Mouse (Mus musculus): ENCODE measurements at regions not wholly inside any gene's neighbourhood (a gene's known extent, or its start where the extent isn't known, plus 50 kb on each side); places are given as distances from the start of the nearest gene placed in this dataset.
A peak's percentile ranks its signal among the peaks of the same experiment; 100 is the strongest.

DNA sequence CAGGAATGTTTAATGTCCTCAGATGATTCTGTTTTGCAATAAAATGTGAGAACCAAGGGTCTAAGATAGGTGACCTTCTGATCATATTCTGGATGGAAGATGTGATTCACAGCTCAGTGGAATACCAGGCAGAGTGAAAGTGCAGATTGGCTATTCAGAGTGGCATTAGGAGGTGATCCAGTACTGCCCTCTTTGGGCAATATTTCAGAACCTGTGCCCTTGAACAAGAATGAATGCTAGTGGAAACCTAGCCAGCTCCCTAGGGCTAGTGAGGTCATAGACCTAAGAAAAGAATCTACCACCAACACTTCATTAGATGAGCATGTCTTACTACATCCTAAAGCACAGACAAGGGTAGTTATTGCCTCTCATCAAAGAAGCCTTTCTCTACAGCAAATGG, 372.7 kb upstream of the Trib2 start:
- DNase-seq (ENCODE audit: low spot score) = peak; percentile 59

DNA sequence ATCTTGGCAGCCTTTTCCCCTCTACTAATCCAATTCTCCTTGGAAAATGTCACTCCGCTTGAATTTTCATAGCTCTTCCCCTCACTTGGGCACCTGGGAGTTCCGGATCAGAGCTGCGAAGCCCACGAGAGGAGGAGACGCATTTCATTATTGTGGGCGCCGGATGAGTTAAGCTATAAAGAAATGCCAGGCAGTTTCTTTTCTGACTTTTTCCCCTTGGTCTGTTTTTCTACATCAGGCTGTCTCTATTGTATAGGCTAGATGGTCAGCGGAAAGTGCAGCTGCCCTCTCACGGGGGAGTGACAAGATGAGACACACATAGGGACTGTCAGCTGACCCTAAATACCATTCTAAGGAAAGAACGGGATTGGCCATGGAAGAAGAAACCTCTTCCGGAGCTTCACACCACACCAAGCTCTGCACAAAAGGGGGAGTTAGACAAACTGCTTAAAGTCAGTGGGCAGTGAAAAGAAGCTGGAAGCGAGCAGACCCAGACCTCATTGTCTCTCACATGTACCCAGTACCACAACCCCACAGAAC, 369.3 kb upstream of the Trib2 start:
- no peak for DNase-seq (ENCODE audit: low spot score)

DNA sequence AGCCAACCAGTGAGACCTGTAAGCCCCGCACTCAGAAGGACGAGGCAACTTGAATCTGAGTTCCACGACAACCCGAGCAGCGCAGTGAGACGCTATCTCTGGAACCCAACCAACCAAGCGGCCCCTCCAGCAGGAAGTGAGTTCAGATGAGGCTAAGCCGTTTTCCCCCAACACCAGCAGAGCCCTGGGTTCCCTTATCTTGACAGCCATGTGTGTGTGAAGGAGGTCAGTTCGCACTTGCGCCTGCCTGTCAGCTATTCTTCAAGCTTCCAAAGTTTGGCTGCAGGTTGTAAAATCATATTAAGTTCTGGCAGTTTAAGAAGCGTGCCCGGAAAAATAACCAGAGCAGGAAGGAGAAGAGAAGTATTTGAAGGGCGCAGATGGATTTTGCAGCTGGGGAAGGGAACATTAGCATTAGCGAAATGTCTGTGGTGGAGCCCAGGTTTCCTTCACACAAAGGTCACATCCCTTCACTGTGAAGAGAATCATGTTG, 368.8 kb upstream of the Trib2 start:
- peak; percentile 64 for DNase-seq (ENCODE audit: low spot score)

DNA sequence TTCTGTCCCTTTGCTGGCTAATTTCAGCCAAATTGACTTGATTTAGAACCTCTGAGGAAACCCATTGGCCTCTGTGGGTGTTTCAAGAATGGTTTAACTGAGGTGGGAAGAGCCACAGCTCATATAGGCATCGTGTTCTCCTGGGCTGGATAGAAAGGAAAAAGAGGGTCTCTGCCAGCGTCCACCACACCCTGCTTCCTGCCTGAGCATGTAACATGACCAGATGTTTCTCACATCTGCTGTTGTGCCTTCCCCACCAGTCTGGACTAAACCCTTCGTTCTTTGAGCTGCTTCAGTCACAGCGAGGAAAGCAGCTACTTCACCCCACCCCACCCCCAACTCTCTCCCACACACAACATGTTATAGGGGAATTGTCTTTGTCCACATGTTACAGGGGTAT, 366.3 kb upstream of the Trib2 start:
- DNase-seq (ENCODE audit: low spot score) = no peak

DNA sequence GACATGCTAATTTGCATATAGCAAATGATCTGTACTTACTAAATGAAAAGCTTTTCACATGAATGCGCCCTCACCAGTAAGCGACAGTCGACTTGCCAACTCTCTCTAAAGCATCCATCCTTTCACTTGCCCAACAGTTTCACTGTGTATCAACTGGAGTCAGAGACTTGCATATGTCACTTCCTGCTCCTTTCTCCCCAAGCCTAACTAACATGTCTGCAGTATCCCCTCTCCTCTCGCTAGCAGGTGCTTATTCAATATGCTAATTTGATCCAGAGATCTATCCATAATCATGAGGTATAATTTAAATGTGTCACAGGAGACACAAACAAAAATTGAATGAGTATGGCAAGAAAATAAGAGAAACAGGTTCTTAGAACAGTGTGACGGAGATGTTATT, 364.9 kb upstream of the Trib2 start:
- no peak for DNase-seq (ENCODE audit: low spot score)

DNA sequence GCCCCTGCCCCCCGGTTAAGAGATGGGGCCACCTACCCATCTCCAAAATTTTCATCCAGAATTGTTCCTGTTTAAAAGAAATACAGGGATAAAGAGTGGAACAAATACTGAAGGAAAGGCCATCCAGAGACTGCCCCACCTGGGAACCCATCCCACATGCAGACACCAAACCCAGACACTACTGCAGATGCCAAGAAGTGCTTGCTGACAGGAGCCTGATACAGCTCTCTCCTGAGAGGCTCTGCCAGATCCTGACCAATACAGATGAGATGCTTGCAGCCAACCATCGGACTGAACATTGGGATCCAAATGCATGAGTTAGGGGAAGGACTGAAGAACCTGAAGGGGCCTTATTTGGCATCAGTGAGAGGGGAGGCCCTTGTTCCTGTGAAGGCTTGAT, 363.2 kb upstream of the Trib2 start:
- no peak for DNase-seq (ENCODE audit: low spot score)

DNA sequence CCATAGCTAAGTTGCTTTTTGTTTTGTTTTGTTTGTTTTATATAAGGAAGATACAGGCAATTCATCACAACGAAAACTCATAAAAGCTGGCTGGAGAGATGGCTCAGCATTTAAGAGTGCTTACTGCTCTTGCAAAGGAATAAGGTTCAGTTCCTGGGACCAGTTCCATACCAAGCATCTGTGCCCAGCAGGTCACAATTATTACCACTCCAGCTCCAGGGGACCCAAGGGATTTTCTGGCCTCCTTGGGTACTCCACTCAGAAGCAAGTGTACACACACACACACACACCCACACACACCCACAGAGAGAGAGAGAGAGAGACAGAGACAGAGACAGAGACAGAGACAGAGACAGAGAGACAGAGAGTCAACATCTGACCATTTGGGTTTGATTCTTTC, 359.6 kb upstream of the Trib2 start:
- no peak for DNase-seq (ENCODE audit: low spot score)

DNA sequence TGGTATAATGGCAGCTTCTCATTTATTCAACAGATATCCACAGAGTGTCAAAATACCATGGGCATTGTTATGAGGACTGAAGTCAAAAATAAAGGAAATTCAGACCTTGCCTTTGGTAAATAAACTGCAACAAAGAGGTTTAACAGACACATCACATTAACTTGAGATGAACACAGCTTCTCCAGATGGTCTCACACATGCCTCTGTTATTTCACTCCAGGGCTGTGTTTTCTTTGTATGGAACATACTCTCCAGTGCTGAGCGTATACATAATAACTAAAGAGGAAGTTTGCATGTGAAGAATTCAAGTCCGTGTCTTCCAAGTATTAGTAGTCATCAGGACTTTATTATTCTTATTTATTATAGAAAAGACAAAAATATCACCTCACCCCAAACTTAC, 355.5 kb upstream of the Trib2 start:
- DNase-seq (ENCODE audit: low spot score) = no peak

DNA sequence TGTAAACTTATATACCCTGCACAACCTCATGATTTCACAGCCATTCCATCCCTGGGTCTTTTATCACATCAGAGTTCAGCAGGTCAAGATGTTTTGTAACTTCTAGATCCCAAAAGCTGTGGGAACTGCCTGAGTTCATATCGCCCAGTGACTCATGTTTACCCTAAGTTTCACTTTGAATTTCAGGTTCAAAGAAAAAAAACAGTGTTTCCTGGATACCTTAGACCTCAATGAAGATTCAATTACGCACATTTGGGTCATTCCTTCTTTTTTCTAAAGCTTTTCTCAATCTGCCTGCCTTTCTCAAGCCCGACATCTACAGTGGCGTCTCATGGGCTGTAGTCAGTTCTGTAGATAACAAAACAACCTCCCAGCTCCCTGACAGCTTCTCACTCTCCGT, 354.9 kb upstream of the Trib2 start:
- DNase-seq (ENCODE audit: low spot score) = no peak

DNA sequence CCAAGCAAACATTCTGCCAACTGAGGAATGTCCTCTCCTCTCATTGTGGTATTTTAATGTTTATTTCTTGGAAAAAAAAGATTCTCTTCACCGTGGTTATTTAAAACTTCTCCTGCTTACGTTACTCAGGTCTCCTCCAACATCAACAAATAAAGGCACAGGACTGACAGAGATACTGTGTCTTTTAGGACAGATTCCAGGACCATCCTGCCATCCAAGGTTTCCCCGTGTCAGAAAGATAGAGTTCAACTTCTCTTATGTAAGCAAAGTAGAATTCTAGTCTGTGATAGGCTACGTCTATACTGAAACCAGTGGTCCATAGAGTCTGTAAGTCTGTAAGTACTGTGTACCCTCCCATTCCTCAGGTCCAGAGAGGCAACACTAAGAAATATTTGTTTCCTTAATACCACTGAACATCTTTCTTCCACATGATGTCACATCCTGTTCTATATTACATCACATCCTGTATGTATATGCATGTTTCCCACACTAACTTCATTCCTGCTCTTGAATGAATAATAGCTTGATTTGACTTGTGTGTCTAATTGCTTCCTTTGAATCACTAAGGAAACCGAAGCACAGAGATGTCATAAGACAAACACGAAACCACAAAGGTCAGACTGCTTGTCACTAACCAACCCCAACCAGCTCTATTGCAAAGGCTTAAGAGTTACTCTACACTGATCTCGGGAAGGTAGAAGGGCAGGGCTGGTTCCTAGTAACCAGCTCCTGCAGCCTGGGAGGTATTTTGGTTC, 353.2 kb upstream of the Trib2 start:
- no peak for DNase-seq (ENCODE audit: low spot score)

DNA sequence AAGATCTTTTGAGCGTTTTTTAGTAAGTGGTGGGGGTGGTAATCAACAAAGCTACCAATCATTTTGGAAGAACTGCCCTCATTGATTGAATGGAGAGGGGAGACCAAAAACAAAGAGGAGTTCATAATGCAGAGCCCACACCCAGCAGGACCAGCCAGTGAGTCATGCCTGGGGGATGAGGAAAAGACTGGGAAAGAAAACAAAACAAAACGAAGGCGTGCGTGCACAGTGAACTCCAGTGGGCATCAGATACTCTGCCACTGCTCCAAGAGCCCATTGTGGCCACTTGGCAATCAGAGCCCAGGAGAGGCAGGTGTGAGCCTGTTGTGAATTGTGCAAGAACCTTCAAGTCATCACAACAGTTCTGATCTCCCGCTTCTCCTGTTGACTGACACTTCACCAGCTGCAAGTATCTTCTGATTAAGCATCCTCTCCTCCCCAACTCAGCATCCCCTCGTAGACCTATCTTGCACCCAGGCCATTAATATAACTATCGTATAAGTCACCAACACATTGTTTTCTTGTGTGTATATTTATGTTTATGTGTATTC, 351.1 kb upstream of the Trib2 start:
- no peak for DNase-seq (ENCODE audit: low spot score)

DNA sequence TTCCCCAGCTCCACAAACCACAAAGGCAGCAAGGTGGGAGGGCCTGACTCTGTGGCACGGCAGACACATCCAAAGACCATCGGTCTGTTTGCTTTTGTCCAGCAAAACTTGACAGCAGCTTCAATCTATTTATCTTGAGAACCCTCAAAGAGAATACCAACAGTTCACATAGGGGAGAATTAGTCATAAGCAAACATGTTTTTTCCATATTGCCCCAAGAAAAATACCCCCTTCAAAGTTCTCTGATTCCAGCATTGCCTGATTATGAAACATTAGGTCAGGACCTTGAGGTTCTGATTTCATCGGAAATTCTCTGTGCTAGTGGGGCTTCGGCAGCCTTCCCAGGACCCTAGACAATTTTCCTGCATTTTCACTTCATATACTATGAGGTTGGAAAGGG, 348.4 kb upstream of the Trib2 start:
- no peak for DNase-seq (ENCODE audit: low spot score)

DNA sequence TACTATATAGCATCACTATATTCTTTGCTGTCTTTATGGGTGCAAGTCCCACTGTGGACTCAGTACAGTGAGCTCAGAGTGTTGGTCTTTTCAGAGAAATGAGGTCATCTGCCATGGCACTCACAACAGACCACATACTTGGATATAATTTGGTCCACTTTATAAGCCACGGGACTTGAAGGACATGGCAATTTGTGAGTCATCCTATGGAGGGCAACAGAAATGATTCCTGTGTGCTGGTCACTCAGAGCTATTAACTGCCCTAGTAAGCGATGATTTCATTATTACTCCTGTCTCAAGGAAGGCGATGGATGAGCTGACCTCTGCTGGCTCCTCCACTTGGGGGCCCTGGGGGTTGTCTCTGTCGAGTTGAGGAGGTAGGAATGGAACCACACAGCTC, 345.2 kb upstream of the Trib2 start:
- no peak for DNase-seq (ENCODE audit: low spot score)

DNA sequence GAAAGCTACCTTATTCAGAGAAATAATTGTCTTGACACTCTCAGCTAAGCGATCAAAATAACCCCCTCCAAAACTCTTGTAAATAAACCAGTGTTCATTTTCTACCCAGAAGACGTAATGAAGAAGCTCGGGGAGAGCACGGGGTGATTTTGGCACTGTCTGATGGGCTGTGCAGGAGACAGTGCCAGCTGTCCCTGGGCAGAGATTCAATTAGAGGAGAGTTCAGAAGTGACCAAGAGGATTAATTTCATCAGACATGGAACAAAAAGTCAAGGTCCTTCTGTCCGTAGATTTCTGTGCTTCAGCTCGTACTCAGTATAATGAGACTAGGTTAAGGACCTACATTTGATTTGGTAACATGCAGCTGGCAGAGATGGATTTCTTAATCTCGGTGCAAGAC, 341.2 kb upstream of the Trib2 start:
- peak; percentile 63 for DNase-seq (ENCODE audit: low spot score)

DNA sequence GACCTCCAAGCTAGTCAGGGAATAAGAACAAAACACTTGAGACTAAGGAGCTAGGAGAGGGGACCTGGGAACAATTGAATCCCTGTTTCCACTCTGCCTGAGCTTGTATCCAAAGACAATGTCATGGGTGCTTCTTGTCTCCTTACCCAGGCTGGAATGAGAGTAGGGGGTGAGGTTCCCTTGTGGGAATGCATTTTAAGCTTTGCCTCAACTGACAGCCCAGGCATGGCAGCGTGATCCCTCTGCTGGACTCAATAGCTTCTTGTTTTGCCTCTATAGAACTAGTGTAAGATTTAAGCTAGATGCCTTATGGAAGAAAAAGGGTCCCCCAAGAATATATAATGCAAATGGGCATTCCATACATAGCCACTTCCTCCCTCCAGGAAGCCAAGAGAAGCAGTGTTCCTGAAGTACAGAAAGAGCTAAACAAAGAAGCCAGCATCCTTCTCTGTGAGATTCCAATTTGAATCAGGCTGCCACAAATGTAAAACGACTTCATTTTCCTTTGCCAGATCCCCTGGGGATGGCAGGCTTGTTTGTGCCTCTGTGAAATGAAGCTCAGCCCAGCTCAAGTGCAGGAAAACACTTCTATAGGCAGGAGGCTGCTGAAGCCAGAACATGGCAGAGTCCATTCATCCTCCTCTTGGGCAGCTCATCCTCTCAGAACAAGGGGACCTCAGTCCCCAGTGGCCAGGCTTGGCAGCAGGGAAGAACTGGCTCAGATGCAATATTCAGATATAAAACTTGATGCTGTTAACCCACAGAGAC, 339.3 kb upstream of the Trib2 start:
- no peak for DNase-seq (ENCODE audit: low spot score)

DNA sequence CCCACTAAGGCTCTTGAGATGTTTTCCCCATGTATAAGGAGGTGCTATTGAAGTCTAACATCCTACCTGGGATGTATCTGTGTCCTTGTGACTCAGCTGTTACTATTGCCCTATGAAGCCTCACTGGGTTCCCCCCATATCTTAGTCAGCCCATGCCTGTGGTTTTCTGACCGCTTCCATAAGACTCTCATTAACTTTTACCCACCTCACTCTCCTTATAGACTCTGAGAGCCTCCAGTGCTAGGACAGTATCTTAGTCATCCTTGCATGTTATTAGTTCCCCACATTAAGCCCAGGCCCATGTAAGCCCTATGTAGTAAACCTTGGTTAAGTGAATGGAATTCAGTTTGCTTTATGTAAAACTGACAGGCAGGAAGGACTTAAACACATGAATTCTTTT, 337.5 kb upstream of the Trib2 start:
- DNase-seq (ENCODE audit: low spot score) = no peak

DNA sequence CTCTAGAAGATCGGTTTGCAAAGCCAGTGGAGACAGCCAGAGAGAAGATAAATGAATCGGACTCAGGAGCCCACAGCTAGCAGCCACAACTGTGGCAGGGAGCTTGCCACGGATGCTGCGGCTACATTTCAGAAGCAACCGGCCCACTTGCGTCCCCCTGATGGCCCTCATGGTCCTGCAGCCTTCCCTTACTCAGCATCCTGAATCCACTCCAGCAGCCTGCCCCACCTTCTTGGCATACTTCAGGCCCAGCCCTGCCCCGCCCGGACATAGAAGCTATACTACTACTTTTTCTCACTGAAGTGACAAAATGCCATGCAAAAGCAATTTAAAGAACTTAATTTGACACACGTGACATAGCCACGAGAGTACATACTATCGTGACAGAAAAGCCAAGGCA, 335.4 kb upstream of the Trib2 start:
- DNase-seq (ENCODE audit: low spot score) = no peak

DNA sequence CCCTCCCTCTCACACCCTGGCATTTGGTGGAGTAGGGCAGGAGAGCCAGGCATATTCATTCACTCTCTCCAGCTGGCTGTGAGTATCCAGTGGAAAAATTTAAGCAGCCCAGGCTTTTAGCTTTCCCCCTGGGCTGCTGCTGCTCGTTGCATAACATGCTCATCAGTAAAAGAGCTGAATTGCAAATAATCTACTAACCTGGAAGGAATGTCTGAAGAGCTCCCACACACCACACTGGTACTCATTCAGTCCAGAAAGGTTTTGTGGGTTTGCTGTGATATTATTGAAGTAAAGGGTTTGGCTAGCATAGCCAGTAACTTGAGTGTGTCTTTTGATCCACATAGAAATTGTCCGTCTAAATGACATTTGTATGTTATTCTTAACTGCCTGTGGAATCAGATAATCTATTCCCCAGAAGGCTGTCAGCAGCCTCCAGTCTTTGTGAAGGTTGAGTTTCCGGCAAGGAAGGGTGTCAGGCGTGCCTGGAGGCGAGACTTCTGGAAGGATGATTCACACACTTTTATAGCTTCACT, 334.5 kb upstream of the Trib2 start:
- peak; percentile 65 for DNase-seq (ENCODE audit: low spot score)

DNA sequence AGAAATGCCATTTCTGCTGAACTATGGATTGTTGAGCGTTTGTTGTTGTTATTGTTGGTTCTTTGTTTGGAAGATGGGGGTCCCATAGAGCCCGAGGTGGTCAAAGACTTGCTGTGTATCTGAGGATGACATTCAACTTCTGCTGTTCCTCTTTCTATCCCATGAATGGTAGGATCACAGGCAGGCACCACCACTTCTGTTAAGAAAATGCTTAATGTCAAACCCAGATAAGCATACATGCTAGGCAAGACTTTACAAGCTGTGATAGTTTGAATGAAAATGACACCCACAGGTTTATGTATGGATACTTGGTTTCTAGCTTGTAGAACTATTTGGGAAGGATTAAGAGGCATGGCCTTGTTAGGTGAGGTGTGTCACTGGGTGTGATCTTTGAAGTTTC, 330.2 kb upstream of the Trib2 start:
- no peak for DNase-seq (ENCODE audit: low spot score)

DNA sequence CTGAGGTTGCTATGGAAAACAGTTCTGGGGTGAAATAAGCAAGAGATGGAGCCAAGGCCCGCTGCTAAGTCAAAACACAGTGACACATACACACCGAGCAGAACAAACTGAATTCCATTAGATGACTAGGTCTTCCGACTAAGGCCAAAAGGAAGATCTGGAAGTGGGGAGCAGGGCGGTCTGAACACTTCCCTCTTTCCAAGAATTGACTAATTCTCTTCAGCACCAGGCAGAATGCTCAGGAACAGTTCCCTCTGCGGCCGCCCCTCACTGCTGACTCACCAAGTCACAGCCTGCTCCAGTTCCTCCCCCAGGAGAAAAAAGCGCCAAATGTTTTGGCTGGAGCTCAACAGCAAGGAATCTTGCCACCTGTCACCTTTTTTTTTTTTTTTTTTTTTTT, 328.9 kb upstream of the Trib2 start:
- DNase-seq (ENCODE audit: low spot score) = peak; percentile 44

DNA sequence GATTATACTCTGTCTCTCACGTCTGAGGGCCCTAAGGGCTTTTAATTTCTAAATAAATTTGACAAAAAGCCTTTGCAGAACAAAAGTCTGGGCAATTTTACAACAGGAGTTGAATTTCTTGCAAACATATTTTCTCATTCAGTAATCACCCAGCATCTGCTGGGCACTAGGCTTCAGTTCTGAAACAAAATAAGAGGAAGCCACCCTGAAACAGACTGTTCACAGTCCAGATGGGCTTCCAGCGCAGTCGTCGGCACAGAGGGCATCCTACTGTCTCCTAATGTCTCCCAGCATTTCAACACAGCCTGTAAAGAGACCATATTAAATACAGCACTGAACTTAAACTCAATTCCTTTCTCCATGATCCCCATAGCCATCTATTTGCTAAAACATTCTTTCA, 324.5 kb upstream of the Trib2 start:
- no peak for DNase-seq (ENCODE audit: low spot score)

DNA sequence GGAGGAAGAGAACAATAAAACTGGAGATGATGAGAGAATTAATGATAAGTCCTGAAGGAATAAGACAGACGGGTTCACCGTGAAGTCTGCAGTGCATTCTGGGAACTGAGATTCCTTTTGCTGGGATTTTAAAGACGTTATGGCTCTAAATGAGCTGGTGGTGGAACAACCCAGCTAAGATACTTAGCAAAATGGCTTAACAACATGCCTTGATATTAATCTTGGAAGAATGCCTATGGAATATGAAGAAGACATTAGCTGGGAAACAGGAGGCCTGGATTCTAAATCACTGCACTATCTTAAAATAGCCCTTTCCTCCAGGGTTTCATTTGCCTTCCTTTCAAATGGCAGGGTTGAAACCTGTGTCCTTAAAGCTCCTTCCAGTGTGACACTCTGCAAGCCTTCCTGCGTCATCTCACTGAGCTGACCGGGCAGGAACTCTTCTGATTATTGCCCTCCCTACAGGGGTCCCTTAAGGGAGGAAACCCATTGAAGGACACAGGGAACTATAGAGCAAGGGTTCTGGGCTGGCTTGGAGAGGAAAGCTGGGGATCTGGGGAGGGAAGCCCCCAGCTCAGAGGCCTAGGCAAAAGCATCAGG, 323.9 kb upstream of the Trib2 start:
- peak; percentile 63 for DNase-seq (ENCODE audit: low spot score)

Measured in heart, adult 8-10 months (tissue).